Mouse (Mus musculus) cerebellum, postnatal 4 days (tissue): Measurements from ENCODE around the gene Meiob.

Experiments used
- DNase-seq, 2 experiments: peaks; one replicate each; pipeline ENCODE4 v3.0.0; 2022; ENCODE audit warnings: low spot score in 2 of 2, mixed read lengths in 1 of 2

Gene Meiob

DNA sequence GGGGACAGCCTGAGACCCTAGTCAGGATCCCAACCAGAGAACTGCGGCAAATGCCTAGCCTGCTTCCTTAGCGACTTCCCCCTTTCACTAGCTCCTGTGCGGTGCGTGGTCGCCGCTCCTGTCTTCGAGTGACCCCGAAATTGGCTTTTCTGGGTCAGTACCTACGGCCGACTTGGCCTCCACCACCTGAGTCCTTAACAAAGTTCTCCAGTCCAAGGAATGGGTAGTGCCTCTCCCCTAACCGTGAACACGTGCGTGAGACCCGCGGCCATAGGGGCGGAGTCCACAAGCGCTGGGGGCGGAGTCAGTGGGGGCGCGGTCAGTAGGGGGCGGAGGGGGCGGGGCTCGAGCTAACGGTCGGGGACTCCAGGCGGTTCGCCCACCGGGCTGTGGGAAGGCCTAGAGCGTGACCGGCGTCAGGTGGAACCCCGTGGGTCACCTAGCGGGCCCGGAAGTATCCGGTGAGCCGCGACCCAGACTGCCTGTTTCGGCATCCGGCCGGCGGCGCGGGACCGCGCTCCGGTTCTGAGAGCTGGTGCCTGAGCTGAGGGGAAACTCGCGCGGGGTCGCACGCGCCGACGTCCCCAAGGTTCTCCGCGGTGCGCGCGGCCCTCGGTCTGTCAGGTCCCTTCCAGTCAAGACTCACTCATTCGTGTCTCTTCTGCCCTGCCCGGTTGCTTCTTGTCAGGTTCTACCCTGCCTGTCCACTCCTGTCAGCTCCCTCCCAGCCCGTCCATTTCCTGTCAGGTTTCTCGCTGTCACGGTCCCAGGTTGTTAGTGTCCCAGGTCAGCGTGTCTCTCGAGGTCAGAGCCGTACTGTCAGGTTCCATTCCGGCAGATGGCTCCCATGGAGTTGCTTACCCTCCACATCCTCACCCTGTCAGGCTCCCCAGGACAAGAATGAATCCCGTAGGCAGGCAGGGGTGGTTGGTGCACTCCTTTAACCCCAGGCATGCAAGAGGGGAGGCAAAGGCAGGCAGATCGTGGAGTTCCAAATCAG is at the start of gene Meiob:
Meiob (plus strand) TSS at position 338 of the 1,000 bp plus-strand sequence.
- DNase-seq, result peak in 1 of 2 experiments; percentile 52

DNA sequence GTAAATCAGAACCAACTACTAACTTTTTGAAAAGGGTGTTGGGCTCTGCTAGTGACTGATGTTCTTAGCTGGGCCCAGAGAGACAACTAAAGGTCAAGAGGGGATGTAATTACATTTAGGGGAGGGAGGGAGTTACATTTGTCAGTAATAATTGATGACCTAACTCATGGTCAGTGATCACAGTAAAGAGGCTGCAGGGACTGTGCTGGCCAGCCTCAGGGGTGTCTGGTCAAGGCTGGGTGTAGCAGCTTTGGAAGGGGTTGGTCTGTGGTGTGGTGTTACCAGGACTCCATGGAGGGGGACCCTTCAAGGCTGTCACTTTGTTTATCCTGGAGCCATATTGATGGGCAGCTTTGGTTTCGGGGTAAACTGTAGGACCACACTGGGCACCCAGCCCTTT is 46.7 kb upstream of the Meiob start:
- no peak for DNase-seq

DNA sequence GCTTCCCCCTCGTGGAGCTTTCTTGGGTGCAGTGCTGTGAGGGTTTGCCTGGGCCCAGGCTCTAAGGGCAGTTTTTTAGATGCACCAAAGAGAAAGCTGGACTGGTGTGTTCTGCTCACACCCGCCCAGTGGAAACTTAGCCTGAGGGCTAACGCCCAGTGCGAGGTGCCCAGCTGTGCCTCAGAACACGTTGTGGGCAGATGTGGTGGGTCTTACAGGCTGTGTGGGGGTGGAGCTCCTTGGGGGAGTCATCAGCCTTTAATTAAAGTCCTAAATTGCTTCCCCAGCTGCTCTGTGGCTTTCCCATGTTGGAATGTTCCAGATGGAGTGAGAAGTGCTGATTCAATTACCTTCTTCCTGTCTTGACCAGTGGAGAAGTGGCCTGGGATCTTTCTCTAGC is 43.0 kb upstream of the Meiob start:
- DNase-seq, result no peak

DNA sequence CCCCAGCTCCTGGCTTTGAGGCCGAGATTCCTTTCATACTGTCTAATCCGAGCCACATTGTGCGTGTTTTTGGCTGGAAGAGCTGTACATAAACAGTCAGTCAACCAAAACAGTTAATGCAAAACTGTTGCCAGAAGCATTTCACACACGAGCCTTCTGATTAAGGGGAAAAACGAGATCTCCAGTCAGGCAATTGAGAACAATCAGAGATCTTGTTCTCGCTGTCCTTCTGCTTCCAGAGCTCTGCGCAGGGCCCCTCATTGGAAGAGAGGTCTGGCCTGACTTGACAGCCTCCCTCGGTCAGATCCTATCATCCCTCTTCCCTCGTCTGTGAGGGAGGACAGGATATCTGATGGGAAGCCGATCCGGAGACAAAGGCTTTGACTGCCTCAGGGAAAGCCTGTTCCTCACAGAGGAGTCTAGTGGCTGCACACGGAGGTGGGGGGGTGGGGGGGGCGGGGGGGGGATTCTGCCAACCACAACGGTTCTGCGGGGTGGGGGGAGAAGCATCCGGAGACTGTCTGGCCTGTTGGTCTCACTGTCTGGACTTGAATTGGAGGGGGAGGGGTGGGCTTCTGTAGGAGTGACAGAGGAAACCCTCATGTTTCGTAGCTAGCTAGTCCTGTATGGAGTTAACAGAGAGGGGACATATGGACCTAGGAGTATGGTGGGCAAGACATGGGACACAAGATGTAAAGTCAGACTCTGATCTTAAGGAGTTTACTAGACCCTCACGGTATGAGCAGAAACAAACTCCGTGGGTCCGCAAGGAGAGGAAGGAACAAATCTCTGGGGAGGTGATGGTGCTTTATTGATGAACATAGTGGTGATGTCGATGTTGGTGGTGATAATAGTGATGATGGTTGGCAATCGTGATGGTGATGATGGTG is 38.8 kb upstream of the Meiob start:
- DNase-seq, result peak in 1 of 2 experiments; percentile 10

DNA sequence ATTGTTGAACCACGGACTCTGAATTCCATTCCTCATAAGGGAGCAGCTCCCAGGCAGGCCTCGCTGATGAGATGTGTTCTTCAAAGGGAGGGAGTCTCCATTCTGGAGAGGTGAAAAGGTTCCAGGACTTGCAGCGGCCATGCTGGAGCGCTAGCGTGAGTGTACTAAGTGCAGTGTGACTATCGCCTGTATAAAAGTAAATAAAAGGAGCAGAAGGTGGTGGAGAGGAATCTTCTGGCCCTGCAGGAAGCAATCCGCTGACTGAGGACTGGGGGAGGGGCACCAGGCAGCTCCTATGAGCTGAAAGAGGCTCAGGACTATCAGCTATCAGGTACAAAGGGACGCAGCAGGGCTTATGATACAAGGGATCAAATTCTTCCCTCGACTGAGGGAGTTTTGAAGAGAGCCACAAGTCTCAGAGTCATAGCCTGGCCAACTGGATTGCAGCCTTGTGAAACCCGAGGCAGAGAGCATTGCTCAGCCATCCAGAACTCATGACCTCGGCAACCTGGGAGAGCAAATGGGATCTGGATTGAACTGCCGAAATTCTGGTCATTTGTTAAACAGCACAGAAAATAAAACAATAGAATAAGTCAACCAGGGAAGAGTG is 37.7 kb upstream of the Meiob start:
- DNase-seq, result no peak

DNA sequence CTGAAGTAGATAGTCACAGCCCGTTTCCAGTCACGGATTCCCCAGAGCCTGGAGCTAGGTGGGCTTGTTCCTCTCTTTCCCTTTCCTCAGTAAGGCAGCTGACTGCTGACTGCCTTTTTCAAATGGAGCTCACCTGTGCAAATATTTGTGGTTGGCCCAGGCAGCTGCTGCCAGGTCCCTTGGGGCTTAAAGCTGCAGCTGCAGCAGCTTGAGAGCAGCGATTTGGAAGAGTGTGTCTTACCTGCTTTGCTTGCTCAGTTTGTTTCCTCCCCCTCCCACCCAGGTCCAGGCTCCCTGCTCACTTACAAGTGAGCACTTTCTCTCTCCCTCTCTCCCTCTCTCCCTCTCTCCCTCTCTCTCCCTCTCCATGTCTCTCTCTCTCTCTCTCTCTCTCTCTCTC is 34.9 kb upstream of the Meiob start:
- no peak for DNase-seq

DNA sequence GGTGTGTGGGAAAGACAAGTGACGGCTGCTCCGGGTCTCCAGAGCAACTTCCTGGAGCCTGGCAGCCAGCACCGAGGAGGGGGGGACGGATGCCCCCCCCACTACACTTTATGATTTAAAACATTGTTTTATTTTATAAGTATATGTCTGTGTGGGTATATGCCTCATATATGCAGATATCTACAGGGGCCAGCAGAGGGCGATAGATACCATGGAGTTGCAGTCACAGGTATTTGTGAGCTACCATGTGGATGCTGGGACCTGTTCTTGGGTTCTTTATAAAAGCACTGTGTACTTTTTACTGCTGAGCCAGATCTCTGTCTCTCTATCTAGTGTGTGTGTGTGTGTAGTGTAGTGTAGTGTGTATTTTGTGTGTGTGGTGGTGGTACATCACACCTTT is 30.8 kb upstream of the Meiob start:
- no peak for DNase-seq

DNA sequence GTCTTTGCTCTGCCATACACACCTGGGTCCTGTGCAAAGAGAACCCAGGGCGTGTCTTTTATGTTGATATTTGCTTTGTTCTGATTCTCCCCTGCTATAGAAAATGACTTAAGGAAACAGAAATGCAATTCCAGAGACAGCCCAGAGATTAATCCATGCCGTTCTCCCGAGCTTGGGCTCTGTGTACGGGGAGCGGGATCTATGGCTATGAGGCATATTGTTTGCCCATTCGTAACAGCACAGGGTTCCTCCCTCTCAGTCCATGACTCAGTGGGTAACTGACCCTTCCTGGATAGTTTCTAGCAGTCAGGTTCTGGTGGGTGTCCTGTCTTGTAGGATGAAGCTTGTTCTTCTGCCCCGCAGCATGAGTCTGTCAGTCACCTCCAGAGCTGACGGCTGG is 28.9 kb upstream of the Meiob start:
- DNase-seq, result no peak

DNA sequence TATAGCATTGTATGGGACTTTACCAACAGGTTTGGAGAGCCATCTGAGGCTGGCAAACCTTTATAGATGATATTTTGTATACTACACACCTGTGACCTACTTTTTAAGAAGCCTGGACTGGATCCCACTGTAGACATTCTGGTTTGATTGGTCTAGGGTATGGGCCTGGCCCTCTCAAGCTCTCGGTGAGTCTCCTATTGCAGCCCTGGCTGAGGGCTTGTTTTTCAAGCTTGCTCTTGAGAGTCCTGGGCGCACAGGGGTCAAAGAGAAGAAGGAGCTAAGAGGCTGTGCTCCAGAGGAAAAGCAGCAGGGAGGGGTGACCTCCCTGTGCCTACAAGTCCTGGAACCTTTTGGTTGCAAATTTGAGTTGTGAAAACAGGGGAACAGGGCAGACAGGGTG is 27.0 kb upstream of the Meiob start:
- no peak for DNase-seq

DNA sequence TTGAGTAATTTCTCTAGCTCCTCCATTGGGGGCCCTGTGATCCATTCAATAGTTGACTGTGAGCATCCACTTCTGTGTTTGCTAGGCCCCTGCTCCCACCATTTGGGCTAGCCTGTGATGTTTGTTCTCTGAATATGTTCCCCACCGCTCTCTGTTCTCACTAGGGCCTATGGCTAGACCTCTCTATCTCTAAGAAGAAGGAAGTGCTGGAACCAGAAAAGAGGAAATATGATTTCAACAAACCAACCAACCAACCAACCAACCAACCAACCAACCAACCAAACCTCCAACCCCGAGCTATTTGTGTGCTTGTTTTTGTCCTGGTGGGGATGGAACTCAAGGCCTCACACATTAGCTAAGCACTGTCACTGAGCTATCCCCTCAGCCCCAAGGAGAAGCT is 23.3 kb upstream of the Meiob start:
- DNase-seq, result no peak

DNA sequence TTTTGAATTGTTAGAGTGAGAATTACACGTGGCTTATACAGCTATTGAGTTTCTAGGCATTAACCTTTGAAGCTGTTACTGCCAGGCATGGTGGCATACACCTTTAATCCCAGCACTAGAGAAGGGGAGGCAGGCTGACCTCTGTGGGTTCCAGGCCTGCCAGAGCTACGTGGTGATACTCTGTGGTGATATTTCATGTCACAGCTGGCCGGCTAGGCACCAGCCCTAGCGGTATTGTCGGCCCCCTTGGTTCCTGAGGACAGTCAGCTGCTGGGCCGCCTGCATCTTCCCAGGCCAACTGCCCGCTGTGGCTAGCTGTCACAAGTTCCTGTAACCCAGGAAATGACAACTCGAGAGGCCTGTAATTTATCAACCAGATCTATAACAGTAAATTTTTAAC is 11.9 kb upstream of the Meiob start:
- DNase-seq, result no peak

DNA sequence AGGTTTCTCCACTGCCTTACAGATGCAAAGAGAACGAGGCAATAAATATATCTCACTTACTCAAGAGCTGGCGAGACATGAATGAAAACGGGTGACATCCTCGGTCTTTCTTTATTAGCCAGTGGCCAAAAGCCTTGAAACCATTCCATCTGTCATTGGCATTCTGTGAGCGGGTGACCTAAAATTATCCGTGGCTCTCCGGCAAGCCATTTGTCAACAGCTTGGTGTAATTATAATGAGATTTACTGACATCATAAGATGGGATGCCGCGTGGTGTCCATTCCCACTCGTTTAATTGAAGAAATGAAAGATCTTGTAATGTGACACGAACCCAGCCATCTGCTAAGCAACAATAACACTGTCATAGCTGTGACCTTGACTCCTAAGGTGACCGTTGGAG is 9.3 kb upstream of the Meiob start:
- no peak for DNase-seq

DNA sequence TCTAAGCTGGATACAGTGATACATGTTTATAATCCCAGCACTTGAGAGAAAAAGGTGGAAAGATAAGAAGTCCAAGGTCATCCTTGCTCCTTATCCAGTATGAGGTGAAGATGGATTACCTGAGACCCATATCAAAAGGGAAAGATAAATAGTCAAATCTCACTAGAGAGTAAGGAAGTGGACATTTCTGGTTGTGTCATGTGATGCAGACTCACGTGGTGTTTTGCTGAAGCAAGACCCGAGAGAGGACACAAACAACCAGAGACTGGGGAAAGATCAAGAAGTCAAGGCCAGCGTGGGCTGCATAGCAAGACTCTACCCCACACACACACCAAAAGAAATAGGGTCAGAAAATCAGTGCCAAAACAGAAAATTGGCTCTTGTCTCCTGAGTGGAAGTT is 7.1 kb upstream of the Meiob start:
- DNase-seq, result no peak

DNA sequence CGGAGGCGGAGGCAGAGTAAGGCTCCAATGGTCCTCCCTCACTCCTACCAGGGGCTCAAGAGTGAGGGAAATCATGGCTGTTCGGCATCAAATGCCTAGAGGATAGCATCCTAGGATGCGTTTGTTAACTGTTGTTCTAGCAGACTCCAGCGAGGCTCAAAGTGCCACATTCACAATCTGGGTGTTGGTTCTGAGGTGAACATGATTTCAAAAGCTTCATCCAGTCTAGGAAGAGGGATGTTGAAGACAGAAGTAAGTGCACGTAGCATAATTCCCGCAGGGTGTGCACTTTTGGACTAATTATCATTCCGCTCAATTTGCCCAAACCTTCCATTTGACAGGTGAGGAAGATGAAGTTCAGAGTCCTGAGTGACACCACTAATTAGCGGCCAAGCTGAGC is 5.9 kb upstream of the Meiob start:
- DNase-seq, result no peak

DNA sequence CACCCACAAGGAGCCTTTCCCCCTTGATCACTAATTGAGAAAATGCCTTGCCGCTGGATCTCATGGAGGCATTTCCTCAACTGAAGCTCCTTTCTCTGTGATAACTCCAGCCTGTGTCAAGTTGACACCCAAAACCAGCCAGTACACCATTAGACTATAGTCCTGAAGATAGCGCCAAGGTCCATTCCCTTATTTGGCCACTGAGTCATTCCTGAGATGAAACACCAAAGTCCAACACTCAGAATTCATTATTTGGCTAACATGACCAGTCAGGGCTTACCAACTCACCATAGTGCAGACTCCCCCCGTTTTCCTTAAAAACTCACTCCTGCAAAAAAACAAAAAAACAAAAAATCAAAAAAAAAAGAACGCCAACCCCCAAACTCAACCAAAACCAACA is 4.6 kb upstream of the Meiob start:
- DNase-seq, result no peak

DNA sequence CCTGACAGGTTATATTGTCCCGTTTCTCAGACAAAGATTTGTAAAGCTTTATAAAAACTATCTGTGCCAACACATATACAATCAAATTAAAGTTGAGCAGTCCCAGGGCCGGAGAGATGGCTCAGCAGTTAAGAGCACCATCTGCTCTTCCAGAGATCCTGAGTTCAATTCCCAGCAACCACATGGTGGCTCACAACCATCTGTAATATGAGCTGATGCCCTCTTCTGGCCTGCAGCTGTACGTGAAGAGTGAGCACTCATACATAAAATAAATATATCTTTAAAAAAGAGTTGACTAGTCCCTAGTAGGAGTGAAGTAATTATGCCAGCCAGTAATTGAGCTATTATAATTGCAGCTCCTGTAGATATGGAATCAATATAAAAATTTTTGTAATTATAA is 3.6 kb upstream of the Meiob start:
- no peak for DNase-seq

DNA sequence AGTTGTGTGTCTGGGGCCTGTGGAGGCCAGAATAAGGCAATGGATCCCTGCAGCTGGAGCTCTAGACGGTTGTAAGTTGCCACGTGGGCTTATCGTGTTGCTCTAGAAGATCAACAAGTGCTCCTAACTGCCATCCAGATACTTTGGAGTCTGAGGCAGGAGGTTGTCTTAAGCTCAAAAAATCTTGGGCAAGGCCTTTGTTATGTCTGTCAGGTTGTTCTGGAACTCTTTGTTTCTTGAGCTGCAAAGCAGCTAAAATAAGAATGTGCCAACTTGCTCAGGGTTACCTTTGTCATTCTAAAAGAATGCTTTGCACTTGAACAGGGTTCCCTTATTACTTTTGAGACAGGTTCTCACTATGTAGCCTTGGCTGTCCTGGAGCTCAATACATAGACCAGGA is 7.1 kb downstream of the Meiob start:
- DNase-seq, result no peak

DNA sequence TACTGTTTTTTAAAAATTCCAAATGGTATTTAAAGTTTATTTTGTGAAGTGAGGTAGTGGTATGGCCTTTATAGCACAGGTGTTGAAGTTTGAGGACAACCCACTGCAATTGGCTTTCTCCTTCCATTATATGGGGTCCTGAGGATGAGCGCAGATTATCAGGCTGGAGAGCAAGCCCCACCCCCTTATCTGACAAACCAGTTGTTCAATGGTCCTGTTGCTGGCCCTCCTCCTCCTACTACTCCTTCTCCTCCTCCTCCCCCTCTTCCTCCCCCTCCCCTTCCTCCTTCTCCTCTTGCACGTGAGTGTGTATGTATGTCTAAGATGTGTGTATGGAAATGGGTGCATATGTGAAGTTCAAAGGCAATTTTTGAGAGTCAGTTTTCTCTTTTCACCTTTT is 8.1 kb downstream of the Meiob start:
- DNase-seq, result no peak

DNA sequence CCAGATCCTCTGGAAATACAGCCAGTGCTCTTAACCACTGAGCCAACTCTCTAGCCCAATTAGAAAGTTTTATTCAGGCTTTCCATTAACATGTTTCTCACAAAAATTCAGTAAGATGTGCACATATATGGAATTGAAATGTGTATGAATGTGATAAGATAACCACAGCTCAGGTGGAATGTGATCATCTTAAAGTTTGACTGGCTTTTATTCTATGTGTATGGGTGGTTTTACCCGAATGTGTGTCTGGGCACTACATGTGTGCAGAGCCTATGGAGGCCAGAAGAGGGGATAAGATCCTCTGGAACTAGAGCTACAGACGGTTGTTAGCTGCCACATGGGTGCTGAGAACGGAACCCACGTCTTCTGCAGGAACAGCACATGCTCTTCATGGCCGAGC is 11.2 kb downstream of the Meiob start:
- no peak for DNase-seq

DNA sequence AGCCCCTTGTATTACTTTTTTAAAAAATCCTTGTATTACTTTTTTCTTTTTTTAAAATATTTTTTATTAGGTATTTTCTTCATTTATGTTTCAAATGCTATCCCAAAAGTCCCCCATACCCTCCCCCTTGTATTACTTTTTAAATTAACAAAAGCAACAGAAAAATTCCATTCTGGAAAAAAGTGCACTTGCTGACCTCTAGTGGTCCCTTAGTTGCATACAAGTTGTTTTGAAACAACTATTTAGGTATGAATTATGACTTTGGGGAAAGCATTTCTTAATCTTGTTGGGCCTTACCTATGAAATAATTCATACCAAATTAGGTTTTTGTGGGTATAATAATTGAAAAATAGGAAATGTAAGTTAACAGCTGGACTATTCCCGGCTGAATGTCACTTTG is 13.4 kb downstream of the Meiob start:
- no peak for DNase-seq

DNA sequence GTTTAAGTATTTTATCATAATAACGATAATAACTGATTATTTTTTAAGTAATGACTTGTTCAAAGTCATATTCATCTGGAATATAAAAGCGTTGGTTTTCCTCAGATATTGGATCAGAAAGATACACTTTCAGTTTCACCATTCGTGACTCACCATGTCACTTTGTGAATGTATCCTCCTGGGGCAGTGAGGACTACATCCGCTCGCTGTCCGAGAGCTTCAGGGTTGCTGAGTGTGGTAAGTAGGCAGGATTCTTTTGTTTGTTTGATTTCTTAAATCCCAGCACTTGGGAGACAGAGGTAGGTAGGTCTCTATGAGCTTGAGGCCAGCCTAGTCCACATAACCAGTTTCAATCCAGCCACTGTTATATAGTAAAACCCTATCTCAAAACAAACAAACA is 14.1 kb downstream of the Meiob start:
- DNase-seq, result no peak

DNA sequence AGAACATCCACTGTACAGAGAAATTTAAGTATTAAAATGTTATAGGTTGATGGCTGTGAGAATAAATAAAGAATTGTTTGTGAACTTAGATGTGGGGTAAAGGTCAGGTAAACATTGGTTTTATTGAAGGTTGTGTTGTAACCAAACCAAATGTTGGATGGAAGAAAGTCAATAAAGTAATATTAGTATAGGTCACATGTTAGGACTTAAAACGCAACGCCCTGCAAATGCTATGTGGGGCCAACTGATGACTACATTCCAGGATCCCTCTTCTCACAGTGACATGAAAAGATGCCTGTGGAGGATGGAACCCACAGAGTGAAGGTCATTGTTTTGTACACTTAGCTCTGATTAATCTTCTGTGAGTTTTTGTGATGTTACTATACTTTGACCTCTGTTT is 15.4 kb downstream of the Meiob start:
- DNase-seq, result no peak
